Mouse (Mus musculus) forebrain, embryonic 16.5 days (tissue): Measurements from ENCODE around the gene Ptprk. TPM values are rescaled to one million over a fixed set of nuclear protein-coding genes. Genes with fewer than 3 reads are reported as not detected.

Source experiments
- ATAC-seq: fragments of 200-750 bp; cut with Nextera tagmentation; 2 replicates; pipeline ENCODE4 v1.8.0; 2017; ENCODE audit warnings: mild to moderate bottlenecking, moderate library complexity
- H3K27ac ChIP-seq: fragments of 300-500 bp; sonication (generic); 2 replicates; pipeline ENCODE4 v1.5.1; 2014; ENCODE audit warnings: low read length, control low read depth
- H3K27me3 ChIP-seq: fragments of 300-500 bp; sonication (generic); replicated peaks from 2 replicates; pipeline ENCODE4 v1.6.1; 2014; ENCODE audit warnings: low read length; ENCODE audit not compliant: control insufficient read depth, insufficient read depth
- H3K36me3 ChIP-seq: fragments of 300-500 bp; sonication (generic); 2 replicates; pipeline ENCODE4 v1.6.1; 2014; ENCODE audit not compliant: control insufficient read depth, insufficient read depth
- H3K4me1 ChIP-seq: fragments of 300-500 bp; sonication (generic); replicated peaks from 2 replicates; pipeline ENCODE4 v1.6.1; 2014; ENCODE audit warnings: low read length; ENCODE audit not compliant: control insufficient read depth, insufficient read depth
- H3K4me2 ChIP-seq: fragments of 300-500 bp; sonication (generic); 2 replicates; pipeline ENCODE4 v1.6.1; 2014; ENCODE audit warnings: mild to moderate bottlenecking, low read length, control low read depth
- H3K4me3 ChIP-seq: fragments of 300-500 bp; sonication (generic); replicated peaks from 2 replicates; pipeline ENCODE4 v1.5.1; 2014; ENCODE audit warnings: mild to moderate bottlenecking, low read length, control low read depth
- H3K9ac ChIP-seq: fragments of 300-500 bp; sonication (generic); replicated peaks from 2 replicates; pipeline ENCODE4 v1.6.1; 2014; ENCODE audit warnings: low read depth, low read length, control low read depth
- H3K9me3 ChIP-seq: fragments of 300-500 bp; sonication (generic); 2 replicates; pipeline ENCODE4 v1.6.1; 2016; ENCODE audit warnings: low read length; ENCODE audit not compliant: control insufficient read depth
- WGBS: fragments of 180-500 bp; shearing (Covaris S2); extraction: QIAGEN DNeasy Blood & Tissue Kit; methylation state at CpG from one replicate; pipeline ENCODE4 v1.1.7; 2014; 5-methylcytosine and 5-hydroxymethylcytosine counted together
- microRNA-seq: library from miRNA; unstranded; fragments of <30 nt; microRNA quantifications from one replicate; pipeline ENCODE4, GENCODE M21; 2017
- polyA plus RNA-seq: library from polyadenylated mRNA; unstranded; fragments of >200 nt; fragmentation: Nextera tagmentation; extraction: Ambion mirVana; gene quantifications from 2 replicates; pipeline ENCODE4 v1.2.1, GENCODE M21; 2015

Gene Ptprk
- polyA plus RNA-seq, 1 experiment from 2014 or later = 43.7 TPM

DNA sequence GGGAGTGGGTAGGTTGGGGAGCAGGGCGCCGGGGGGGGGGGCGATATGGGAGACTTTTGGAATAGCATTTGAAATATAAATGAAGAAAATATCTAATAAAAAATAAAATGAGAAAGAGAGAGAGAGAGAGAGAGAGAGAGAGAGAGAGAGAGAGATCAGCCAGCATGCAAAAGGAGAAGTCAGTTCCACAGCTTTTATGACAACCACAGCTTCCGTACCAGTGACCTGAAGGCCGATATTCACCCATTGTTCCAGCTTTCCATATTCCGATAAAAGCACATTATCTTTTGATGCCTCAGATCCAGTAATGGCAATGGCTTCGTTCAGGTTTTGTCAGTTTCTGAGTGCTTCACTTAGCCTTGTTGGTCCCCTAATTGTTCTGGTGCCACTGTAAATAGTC lies 542.6 kb downstream of the Ptprk start:
- no peaks in the 10 kb centered on the region for H3K4me1 ChIP-seq
- ATAC-seq = no peak

DNA sequence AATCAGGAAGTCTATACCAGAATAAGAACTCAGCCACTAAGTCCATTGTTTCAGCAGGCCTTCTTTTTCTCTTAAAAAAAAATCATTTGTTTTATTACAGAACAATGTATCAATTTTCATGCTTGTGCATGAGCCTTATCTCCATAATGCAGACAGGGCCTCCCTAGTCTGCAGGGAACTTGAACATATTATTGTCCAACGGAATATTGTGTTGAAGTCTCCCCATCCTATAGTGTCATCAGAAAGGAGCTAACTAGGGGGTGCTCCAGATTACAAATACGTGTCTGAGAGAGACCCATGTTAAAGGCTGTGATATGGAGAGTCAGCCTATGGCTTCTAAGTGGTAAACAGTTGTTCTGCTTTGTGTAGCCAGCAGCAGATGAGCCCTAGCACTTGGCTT lies 543.4 kb downstream of the Ptprk start:
- no peaks in the 10 kb centered on the region for H3K4me1 ChIP-seq
- WGBS = 81% methylated on average over 2 of the region's 2 CpGs

More for the DNA sequence above, 542.6 kb downstream of the Ptprk start:
- Histone ChIP-seq H3K9ac (no peak overlapping the region), H3K27me3 (no peaks in the 10 kb centered on the region), H3K4me2 (no peak overlapping the region), H3K9me3 (no peaks in the 10 kb centered on the region), H3K27ac (no peak overlapping the region), H3K36me3 (no peaks in the 10 kb centered on the region), H3K4me3 (no peak overlapping the region)
- 93% methylated on average over 7 of the region's 7 CpGs for WGBS

GRCm38 (mm10) chr10:28619415-28619814 lies 544.8 kb downstream of the Ptprk start:
- Histone ChIP-seq H3K9ac (no peak overlapping the region), H3K9me3 (no peaks in the 10 kb centered on the region), H3K4me1 (no peaks in the 10 kb centered on the region), H3K4me2 (no peak overlapping the region), H3K27me3 (no peaks in the 10 kb centered on the region), H3K36me3 (no peaks in the 10 kb centered on the region), H3K4me3 (no peak overlapping the region), H3K27ac (no peak overlapping the region)
- ATAC-seq = no peak
- WGBS = 74% methylated on average over 1 of the region's 1 CpGs

More for the DNA sequence above, 543.4 kb downstream of the Ptprk start:
- H3K9me3 ChIP-seq = no peaks in the 10 kb centered on the region
- no peak overlapping the region for H3K27ac ChIP-seq
- H3K4me2 ChIP-seq = no peak overlapping the region
- H3K27me3 ChIP-seq = no peaks in the 10 kb centered on the region
- ATAC-seq = no peak
- H3K4me3 ChIP-seq = no peak overlapping the region
- no peaks in the 10 kb centered on the region for H3K36me3 ChIP-seq
- no peak overlapping the region for H3K9ac ChIP-seq

- Histone ChIP-seq H3K36me3 (no peaks in the 10 kb centered on the region), H3K9me3 (no peaks in the 10 kb centered on the region), H3K4me1 (no peaks in the 10 kb centered on the region), H3K27ac (no peak overlapping the region), H3K27me3 (no peaks in the 10 kb centered on the region), H3K9ac (no peak overlapping the region), H3K4me3 (no peak overlapping the region), H3K4me2 (no peak overlapping the region)
- ATAC-seq = no peak
Observed at GRCm38 (mm10) chr10:28636096-28636495, 561.5 kb downstream of the Ptprk start.

DNA sequence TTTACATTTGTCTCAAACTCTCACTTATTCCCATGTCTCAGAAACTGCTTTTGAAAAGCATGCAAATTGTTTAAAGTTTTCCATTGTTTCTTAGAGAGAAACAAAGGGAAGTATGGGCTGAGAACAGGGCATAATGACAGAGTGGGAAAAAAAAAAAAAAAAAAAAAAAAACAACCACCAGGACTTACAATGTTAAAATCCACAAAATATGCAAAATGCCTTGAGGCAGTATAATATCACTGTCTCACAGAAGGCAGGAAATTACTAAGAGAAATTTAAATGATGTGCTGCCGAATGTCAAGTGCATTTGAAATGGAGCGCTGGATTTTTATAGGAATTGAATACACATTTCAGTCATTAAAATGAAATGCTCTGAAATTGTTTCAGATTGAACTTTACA lies 567.3 kb downstream of the Ptprk start:
- ATAC-seq = peak; percentile 18; the same call in 1 of the 2 replicates
- no peak overlapping the region for H3K9ac ChIP-seq
- 74% methylated on average over 2 of the region's 2 CpGs for WGBS

More for the DNA sequence above, 567.3 kb downstream of the Ptprk start:
- H3K36me3 ChIP-seq = no peaks in the 10 kb centered on the region
- no peaks in the 10 kb centered on the region for H3K4me1 ChIP-seq
- no peaks in the 10 kb centered on the region for H3K27me3 ChIP-seq
- H3K4me3 ChIP-seq = no peak overlapping the region
- H3K27ac ChIP-seq = no peak overlapping the region
- H3K4me2 ChIP-seq = no peak overlapping the region
- no peaks in the 10 kb centered on the region for H3K9me3 ChIP-seq

Small RNA genes within 50 kb of the gene (microRNA-seq; reads per million reads assigned to microRNA genes)
- not detected for gene Gm22370
